Mouse (Mus musculus) gastrocnemius, postnatal 14 days (tissue): Measurements from ENCODE around the gene Taar9. TPM values are rescaled to one million over a fixed set of nuclear protein-coding genes. Genes with fewer than 3 reads are reported as not detected.
"Not testable (repeated sequence)": the region's sequence is repeated elsewhere in the genome, so short reads cannot be mapped to it uniquely, and the experiment has no call there.

Source experiments
- DNase-seq: peaks from one replicate; pipeline ENCODE4 v3.0.0; 2021; ENCODE audit warnings: mixed read lengths
- intact Hi-C: fragments of 180-260 bp; cut with DNase I; formaldehyde crosslinking; loops from one replicate; pipeline ENCODE4 v1.15.1; 2025; ENCODE audit warnings: low total_unique reads
- long read RNA-seq, 2 experiments: library from polyadenylated mRNA; stranded (forward); transcript quantifications; one replicate each; pipeline ENCODE4 v2.0.0; 2021
- total RNA-seq, 2 experiments: library from RNA; stranded (reverse); gene quantifications; 2 replicates each; pipeline ENCODE4 v1.2.3; 2021

The Taar9 gene
- total RNA-seq: not detected
- long read RNA-seq, experiment 1: 0 reads
- long read RNA-seq, experiment 2: 0 reads

GRCm38 (mm10) chr10:24109434-24109833 lies at the start of gene Taar9:
Taar9 (minus strand) TSS chr10:24109534.
- DNase-seq, intact Hi-C loops: not testable (repeated sequence)

- no peak for DNase-seq
- intact Hi-C loops: no loop called here
Measured at GRCm38 (mm10) chr10:24158470-24159254, 49.3 kb upstream of the Taar9 start.

- DNase-seq: no peak
- intact Hi-C loops: no loop called here
Measured at GRCm38 (mm10) chr10:24150086-24150485, 40.8 kb upstream of the Taar9 start.

- peak; percentile 94 for DNase-seq
- intact Hi-C loops: no loop called here
Measured at GRCm38 (mm10) chr10:24149135-24149781, 39.9 kb upstream of the Taar9 start, which contains the start of gene Stx7. Stx7 (plus strand) TSS chr10:24149302.

- intact Hi-C loops: no loop called here
- DNase-seq: no peak
Measured at GRCm38 (mm10) chr10:24142735-24143134, 33.4 kb upstream of the Taar9 start.

GRCm38 (mm10) chr10:24138623-24139261 lies 29.4 kb upstream of the Taar9 start:
- intact Hi-C loops: no loop called here
- no peak for DNase-seq

GRCm38 (mm10) chr10:24134071-24134645 lies 24.8 kb upstream of the Taar9 start:
- intact Hi-C loops: no loop called here
- no peak for DNase-seq

GRCm38 (mm10) chr10:24133132-24133531 lies 23.8 kb upstream of the Taar9 start:
- no peak for DNase-seq
- intact Hi-C loops: no loop called here

- intact Hi-C loops: no loop called here
- no peak for DNase-seq
Measured at GRCm38 (mm10) chr10:24132273-24132672, 22.9 kb upstream of the Taar9 start.

GRCm38 (mm10) chr10:24131451-24132262 lies 22.3 kb upstream of the Taar9 start:
- intact Hi-C loops: no loop called here
- DNase-seq: no peak

- intact Hi-C loops: no loop called here
- DNase-seq: peak; percentile 22
Measured at GRCm38 (mm10) chr10:24111116-24111778, 1.9 kb upstream of the Taar9 start.

GRCm38 (mm10) chr10:24108236-24108635 lies 1.1 kb downstream of the Taar9 start:
- intact Hi-C loops: no loop called here
- no peak for DNase-seq

GRCm38 (mm10) chr10:24107747-24108146 lies 1.6 kb downstream of the Taar9 start:
- intact Hi-C loops: no loop called here
- DNase-seq: no peak

- DNase-seq, intact Hi-C loops: not testable (repeated sequence)
Measured at GRCm38 (mm10) chr10:24103299-24103698, 6.0 kb downstream of the Taar9 start.

GRCm38 (mm10) chr10:24101812-24102211 lies 7.5 kb downstream of the Taar9 start, which contains the start of gene Taar8c:
Taar8c (minus strand) TSS chr10:24101912.
- intact Hi-C loops, DNase-seq: not testable (repeated sequence)

GRCm38 (mm10) chr10:24097010-24097409 lies 12.3 kb downstream of the Taar9 start:
- DNase-seq, intact Hi-C loops: not testable (repeated sequence)

GRCm38 (mm10) chr10:24092194-24092593 lies 17.1 kb downstream of the Taar9 start, which contains the start of gene Taar8b:
Taar8b (minus strand) TSS chr10:24092294.
- no peak for DNase-seq
- intact Hi-C loops: no loop called here

- intact Hi-C loops: loop anchor here (10.0 kb wide), 1 partner anchor 112 kb away; the partner anchor contains the start of gene Taar5
- DNase-seq: no peak
Measured at GRCm38 (mm10) chr10:24087168-24087567, 22.2 kb downstream of the Taar9 start.
